Mouse (Mus musculus) hindlimb bud, embryonic 11.5 days (tissue): ENCODE measurements around the gene Ak2.

Source experiments
- DNase-seq: peaks from one replicate; pipeline ENCODE4 v3.0.0-alpha.2; 2012; ENCODE audit warnings: low read depth, low spot score; ENCODE audit errors: extremely low spot score

Ak2 gene

DNA sequence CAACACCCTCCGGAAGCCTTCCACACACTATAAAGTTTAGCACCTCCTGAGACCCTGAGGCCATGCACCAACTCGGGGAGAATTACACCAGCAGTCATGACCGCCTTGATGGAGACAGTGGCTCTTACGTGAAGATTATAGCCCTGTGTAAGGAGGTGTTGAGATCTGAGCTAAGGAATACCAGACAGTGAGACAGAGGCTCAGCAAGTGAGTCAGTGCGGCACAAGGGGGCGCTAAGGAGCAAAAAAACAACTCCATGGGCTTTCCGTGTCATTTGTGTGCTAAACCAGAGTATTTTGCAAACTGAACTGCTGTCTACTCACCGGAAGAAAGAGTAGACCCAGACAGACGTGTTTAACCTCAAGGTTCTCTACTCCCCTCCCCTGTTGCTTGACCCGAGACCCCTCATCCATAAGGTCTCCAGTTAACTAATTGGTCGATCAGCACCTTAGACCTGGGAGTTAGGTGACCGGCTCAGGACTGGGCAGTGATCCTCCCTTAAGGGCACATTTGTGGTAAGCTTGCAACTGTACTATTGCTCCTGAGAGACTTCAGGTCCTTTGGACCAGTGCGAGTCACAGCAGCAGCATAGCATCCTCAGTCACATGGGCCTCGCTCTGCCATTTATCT is 20.6 kb upstream of the Ak2 start:
- no peak for DNase-seq

DNA sequence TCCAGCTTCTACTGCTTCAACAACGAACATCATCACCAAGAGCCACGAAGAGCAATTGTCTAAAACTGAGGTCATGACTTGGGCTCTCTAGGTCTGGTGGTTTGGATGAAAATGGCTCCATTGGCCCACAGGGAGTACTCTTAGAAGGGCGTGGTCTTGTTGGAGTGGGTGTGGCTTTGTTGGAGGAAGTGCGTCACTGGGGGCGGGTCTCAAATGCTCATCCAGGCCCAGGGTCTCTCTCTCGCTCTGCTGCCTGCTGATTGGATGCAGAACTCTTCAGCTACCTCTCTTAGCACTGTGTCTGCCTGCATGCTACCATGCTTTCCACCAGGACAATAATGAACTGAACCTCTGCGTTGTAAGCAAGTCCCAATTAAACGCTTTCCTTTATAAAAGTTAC is 17.1 kb upstream of the Ak2 start:
- DNase-seq = no peak

DNA sequence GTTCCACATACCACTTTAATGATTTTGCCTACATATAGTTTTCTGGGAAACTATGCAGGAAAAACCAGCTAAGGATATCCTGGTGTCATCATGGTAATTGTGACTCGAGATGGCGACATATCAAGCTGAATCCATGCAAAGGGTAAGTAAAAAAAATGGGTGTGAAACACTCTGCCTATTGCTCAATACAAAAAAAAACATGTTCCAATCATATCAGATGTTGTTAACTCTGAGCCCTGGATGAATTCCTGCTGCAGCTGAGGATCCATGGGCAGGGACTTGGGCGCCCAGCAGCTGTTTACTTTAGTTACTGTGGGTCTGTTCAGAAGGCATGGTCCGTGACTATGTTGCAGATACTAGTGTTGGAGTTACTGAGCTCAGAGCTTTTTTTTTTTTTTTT is 15.2 kb upstream of the Ak2 start:
- no peak for DNase-seq

DNA sequence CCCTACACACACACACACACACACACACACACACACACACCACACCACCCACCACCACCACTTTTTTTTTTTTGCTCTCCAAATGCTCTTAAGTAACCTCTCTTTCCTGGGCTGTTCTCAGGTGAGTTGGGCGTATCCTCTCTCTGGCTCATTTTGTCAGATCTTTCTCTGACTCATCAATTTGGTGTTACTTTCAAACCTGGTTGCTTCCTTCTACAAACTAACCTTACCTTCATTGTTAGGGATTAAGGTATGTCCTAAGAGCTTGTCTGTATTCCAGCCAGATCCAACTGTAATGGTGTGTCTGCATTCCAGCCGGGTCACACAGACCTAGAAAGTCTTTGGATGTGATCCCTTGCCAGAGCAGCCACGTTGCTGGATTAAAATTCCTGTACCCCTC is 14.5 kb upstream of the Ak2 start:
- DNase-seq = no peak

DNA sequence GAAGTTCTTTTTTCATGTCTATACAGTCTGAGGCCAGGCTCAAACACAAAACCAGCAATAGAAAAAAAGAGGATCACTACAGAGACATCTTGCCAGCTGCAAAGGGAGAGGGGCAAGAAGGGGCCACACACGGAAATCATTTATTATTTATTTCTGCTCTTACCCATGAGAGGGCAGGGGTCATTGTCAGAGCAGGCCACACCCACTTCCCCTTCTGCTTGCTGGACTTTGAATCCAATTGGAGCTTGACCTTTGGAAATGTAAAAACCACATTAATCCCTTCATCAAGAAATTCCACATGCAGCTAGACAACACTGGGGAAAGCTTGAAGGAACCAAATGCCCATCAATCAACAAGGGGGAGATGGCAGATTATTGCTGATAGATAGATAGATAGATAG is 13.1 kb upstream of the Ak2 start:
- DNase-seq = no peak

DNA sequence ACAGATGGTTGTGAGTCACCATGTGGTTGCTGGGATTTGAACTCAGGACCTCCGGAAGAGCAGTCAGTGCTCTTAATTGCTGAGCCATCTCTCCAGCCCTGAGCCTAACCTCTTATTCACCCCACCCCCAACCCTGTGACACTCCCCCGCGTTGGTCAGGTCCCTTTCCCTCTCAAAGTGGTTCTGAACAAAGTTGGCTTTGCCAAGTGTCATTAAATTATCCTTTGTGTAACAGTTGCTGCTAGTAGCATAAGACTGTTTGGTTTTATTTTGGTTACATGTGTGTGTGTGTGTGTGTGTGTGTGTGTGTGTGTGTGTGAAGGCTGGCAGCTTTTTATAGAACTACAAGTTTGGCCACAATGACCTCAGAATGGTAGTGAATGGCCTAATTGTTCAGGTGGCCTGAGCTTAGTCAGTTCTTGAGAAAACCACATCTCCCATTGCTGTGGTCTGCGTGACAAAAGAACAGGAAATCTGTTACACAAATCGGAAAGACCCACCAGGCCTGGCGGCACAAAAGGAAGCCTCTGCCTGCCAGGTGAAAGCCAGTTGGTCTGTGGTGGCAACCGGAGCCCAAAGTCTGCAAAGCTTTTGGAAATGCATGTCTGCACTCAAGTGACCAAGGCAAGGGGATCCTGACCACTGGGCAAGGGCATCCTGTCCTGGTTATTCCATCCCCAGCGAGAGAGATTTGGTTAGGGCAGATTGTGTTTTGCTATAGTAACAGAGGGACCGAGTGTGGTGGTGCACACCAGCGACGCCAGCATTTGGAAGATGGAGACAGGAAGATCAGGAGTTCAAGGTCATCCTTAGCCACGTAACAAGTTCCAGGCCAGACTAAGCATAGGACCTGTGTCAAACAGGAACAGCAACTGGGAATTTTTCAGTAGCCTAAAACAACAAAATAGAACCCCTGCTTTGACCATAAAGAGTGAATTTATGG is 10.6 kb upstream of the Ak2 start:
- no peak for DNase-seq

DNA sequence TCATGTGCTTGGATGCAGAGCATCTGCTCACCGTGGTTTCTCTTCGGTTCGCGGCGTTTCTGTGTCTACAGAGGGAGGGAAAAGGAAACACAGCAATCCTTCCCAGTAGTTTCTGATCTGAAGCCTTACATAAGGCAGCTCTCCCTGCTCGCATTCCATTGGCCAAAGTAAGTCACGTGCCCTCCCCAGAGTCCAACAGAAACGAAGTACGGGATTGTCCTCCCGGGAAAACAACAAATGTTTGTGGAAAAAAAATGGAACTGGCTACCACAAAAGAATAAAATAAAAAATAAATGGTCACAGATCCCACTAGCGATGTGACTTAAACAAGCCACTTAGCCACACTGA is 10.0 kb upstream of the Ak2 start:
- no peak for DNase-seq

DNA sequence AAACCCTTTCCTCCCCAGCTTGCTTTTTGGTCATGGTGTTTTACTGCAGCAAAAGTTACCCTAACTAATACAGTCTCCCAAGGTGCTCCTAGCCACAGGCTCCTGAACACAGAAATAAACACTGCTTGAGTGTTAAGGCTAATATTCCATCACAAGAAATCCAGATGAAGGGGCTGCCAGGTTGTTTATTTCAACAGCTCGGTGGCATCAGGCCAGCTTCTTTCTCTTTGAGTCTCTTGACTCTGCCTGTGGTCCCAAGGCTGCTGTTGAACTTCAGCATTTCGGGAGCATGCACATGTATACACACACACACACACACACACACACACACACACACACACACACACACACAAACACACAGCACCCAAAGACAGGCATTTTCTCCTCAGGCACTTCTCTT is 8.6 kb upstream of the Ak2 start:
- DNase-seq = no peak

DNA sequence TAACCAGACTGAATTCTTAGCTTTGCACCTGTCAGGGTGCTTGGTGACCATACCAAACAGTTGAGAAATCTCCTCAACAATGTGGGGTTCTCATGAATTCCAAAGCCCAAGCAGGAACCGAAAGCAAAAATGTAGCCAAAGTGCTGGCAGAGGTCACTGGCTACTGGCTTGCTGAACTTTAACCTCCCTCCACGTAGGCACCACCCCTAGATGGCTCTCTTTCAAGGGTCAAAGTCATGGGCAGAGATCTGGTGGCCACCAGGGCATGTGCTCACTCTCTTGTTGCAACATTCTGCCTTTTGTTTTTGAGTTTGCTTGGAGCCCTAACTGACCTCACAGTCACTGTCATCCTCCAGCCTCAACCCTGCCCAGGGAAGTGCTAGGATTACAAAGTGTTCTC is 8.1 kb upstream of the Ak2 start:
- no peak for DNase-seq

DNA sequence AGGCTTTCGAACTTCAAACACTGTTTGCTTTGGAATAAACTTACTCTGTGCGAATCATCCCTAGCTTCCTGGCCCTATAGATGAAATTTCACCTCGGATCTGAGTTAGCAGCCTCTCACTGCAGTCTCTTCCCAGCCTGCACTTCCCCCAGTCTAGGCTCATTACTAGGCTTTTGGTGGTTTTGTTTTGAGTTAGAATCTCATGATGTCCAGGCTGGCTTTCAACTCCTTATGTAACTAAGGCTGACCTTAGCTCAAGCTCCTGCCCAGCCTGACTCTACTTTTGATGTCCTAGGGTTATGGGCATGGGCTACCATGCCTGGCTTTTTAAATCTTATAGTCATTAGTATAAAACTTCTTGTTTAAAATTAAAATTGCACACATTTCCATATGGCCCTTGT is 7.2 kb upstream of the Ak2 start:
- no peak for DNase-seq

DNA sequence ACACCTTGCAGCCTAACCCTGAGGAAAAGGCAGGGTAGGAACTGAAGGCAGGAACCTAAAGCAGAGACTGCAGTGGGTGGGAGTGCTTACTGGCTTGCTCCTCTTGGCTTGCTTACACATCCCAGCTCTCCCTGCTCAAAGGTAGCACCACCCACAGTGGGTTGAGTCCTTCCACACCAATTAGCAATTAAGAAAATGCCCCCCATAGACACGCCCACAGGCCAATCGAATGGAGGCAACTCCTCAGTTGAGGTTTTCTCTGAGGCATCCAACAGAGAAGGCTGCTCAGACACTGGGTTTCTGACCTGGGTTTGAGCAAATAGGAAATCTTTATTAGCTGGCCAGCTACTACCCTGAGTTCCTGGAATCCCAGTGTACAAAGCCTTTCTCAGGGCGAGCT is 2.8 kb upstream of the Ak2 start:
- no peak for DNase-seq

DNA sequence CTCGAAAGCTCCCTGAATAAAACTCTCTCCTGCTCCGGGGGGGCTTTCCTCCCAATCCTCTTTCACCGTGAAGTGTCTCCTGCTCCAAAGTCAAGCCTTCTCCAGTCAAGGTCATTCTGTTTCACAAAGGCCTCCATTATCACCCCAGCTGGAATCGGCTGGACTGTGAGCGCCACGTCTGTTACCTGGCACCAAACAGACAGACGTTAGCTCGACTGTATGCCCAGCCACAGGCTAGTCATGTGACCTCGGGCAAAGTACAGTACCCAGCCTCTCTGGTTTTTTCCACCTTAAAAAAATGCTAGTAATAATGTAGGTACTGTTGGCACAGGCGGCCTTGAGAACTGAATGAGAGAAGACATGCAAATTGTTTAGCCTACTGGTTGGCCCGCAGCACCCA is 2.1 kb upstream of the Ak2 start:
- no peak for DNase-seq

DNA sequence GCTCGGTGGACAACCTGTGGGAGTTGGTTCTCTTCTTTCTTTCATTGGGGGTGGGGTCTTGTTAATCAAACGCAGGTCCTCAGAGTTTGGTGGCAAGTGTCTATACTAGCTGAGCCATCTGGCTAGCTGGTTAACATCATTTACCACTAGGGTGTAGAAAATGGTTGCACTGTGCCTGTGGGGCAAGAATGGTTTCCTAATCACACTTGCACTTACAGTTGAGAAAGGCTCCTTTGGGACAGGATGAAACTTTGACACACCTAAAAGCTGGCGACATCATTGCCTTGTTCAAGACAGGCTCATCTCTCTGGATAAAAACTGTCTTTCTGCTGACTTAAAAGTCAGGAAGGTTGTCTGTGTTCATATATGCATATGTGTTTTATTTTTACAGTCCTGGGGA is 418 bp downstream of the Ak2 start:
- DNase-seq = no peak

DNA sequence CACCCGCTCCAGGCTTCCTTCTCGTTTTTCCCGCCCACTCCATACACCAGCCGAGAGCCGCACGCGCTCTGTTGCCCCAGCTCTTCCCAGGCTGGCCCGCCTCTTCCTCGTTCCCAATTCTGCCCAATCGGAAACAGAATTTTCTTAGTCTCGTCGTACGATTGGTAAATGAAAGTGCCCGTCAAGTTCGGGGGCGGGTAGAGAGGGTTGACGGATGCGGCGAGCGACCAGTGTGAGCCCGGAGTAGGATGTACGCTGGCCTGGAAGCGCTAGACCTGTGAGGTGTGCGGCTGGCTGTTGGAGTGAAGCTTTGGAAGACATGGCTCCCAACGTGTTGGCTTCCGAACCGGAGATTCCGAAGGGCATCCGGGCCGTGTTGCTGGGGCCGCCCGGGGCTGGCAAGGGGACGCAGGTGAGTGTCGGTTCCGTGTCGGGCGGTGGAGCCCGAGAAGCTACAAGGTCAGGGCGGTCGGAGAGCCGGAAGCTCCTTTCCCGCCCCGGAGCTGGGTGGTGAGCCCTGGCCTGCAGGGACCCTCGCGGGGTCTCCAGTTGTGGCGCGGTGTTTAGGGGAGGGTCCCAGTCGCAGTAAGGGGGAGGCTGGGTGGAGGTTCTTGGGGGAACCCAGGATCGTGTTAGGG is 1.4 kb downstream of the Ak2 start:
- peak; percentile 99 for DNase-seq

DNA sequence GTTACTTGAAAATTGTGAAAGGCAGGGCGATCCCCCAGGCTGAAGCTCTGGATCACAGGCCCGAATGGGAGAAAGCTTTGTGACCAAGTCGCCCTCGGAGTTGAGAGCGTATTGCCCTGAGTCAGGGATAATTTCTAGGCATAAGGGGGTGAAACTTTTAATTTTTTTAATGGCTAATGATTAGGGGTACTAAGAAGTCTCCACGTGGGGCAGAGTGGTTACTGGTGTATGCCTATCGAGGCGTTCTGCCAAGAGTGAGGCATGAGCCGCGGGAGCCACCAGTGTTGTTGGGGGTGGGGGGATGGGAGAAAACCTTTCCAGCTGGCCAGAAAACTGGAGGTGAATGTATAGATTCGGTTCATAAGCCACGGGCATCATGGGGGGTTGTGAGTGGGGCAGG is 1.9 kb downstream of the Ak2 start:
- peak; percentile 5 for DNase-seq

DNA sequence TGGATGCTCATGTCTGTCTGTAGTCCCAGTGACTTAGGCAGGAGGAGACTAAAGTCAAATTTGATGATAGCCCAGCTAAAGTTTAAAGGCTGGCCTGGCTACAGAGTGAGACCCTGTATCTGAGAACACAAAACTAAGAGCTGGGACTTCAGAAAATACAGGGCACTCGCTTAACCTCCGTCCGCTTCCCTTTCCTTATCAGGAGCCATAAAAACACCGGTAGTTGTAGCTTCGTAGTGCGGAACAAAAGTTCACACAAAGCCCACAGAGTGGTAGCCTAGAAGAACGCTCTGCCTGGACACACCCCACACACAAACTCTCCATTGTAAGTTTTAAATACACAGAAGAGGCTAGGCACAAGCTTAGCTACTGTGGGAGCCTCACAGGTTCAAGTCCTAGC is 3.5 kb downstream of the Ak2 start:
- no peak for DNase-seq

DNA sequence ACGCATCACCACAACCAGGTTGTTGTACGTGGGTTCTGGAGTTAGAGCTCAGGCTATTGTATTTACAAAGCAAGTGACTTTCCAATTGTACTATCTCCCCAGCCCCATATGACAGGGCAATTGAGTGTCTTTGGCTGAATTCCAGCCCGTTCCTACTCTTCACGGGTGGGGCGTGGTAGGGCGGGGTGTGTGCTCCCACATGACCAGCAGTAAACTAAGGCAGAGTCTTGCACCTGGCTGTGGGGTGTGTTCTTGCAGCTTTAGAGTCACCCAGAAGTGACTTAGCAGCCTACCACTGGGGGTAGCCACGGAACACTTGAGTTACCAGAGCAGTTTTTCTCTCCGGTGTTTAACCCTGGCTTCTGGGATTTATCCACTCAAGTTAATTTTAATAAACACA is 5.5 kb downstream of the Ak2 start:
- no peak for DNase-seq

DNA sequence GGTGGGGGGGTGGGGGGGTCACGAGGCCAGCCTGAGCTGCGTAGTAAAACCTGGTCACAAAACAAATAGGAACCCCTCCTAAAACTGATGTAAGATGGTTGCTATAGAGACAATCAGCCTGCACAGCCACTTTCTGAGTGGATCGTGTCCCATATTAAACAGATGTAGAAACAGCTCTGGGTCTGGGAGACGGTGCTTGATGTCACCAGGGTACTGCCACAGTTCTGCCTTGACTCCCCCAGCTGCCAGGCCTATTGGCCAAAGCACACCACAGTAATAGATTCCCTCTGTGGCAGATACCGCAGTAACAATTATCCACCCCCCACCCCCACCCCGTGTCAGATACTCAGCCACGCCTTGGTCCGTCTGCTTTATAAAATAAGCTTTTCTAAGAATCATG is 6.6 kb downstream of the Ak2 start:
- no peak for DNase-seq

DNA sequence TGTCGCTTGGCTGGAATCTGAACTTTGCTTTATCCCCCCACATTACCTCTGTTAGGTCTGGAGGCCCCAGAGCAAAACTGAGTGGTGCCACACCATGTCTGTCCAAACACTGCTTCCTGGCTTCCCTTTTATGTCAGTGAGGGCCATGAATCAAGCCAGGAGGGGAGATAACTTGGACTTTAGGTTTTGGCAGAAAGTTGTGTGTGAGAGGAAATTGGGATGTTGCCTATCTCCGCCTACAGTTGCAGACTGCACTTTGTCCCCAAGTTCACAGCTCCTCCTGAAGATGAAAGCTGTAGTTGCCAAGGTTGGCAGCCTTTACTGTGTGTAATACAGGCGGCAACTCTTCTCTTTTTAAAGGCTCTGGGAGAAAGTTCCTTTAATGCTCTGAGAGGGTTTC is 9.0 kb downstream of the Ak2 start:
- no peak for DNase-seq

DNA sequence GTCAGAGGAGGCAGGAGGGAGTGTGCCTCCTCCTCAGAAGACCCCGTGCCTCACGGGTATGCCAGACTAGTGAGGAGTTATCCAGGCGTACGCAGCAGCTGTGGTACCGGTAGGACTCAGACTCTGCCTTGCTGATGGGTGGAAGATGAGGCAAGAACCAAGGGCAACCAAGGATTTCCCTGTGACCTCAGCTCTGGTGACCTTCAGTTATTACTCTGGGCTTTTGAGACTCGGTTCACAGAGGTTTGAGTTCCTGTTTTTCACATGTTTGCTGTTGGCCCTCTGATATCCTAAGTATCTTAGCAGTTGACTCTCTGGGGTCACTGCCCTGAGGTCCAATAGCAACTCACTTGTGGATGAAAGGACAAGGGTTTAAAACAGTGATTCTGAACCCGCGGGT is 12.0 kb downstream of the Ak2 start:
- DNase-seq = no peak

DNA sequence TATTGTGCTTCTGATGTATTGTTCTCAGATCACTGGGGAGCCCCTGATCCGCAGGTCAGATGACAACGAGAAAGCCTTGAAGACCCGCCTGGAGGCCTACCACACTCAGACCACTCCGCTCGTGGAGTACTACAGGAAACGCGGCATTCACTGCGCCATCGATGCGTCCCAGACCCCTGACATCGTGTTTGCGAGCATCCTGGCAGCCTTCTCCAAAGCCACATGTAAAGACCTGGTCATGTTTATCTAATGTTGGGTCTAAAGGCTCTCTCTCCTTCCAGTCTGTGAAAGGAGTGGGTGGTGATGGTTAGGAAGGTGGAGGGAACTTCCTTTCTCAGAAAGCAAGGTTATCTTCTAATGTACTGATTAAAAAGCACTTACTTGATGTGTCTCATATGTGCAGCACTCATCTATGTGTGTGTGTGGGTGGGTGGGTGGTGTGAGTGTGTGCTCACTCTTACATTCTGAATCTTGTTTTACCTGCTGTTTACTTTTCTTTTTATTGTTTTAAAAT is 16.3 kb downstream of the Ak2 start:
- no peak for DNase-seq

DNA sequence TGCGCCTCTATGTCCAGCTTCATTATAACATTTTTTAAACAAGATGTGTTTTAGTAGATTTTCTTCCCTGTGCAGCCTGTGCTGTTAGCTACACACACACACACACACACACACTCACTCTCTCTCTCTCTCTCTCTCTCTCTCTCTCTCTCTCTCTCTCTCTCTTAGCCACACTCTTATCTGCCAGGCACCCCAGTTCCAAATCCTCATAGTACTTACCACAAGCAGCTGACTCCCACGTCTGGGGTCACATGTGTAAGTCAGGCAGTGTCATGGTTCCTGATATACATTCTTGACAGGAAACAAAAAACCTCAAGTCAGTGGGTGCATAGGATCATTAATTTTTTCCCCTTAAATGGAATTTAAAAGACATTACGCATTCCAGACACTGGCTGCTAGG is 16.9 kb downstream of the Ak2 start:
- no peak for DNase-seq
